Mouse (Mus musculus) bone marrow, adult 2 months (tissue): ENCODE data around the gene Spata13.

Source experiments
- CTCF ChIP-seq: fragments of 200-500 bp; IDR thresholded peaks from 2 replicates; pipeline ENCODE4 v1.5.1; 2011; ENCODE audit warnings: low read length, control low read depth; ENCODE audit not compliant: control insufficient read depth, insufficient read depth
- POLR2A ChIP-seq: fragments of 200-500 bp; IDR thresholded peaks from 2 replicates; pipeline ENCODE4 v1.6.1; 2011; ENCODE audit warnings: low read depth, mild to moderate bottlenecking, control low read depth, low read length, borderline replicate concordance; ENCODE audit not compliant: control insufficient read depth

DNA sequence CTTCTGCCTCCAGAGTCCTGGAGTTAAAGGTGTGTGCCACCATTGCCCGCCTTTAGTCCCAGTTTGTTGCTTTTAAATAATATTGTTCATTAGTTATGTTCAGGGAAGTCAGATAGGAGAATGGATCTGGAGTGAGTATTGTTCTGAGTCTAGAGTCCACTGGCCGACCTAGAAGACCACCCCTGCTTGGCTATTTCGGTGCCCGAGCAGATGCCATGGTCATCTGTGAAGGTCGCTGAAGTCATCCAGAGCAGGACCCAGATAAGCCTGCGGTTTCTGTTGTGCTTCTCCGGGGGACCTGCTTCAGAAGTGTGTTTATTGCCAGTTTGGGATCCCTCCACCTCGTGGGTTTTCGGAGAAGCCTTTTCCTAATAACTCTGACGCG lies 22.9 kb downstream of the Spata13 start:
- TF ChIP-seq POLR2A, result no peak
- TF ChIP-seq CTCF, result no peak
